Mouse (Mus musculus) hindbrain, embryonic 12.5 days (tissue): ENCODE data around the gene Serpinb9. TPM values are rescaled to one million over a fixed set of nuclear protein-coding genes. Genes with fewer than 3 reads are reported as not detected.
A peak's percentile ranks its signal among the peaks of the same experiment; 100 is the strongest.

Experiments
- ATAC-seq: fragments of 200-750 bp; cut with Nextera tagmentation; 2 replicates; pipeline ENCODE4 v1.8.0; 2017; ENCODE audit warnings: moderate TSS enrichment; ENCODE audit not compliant: low FRiP score
- H3K27ac ChIP-seq: fragments of 300-500 bp; sonication (generic); 2 replicates; pipeline ENCODE4 v1.5.1; 2016; ENCODE audit warnings: mild to moderate bottlenecking
- H3K27me3 ChIP-seq: fragments of 300-500 bp; sonication (generic); 2 replicates; pipeline ENCODE4 v1.6.1; 2016; ENCODE audit warnings: mild to moderate bottlenecking
- H3K36me3 ChIP-seq: fragments of 300-500 bp; sonication (generic); 2 replicates; pipeline ENCODE4 v1.6.1; 2016; ENCODE audit warnings: mild to moderate bottlenecking
- H3K4me1 ChIP-seq: fragments of 300-500 bp; sonication (generic); 2 replicates; pipeline ENCODE4 v1.6.1; 2016
- H3K4me2 ChIP-seq: fragments of 300-500 bp; sonication (generic); replicated peaks from 2 replicates; pipeline ENCODE4 v1.6.1; 2016; ENCODE audit warnings: mild to moderate bottlenecking
- H3K4me3 ChIP-seq: fragments of 300-500 bp; sonication (generic); 2 replicates; pipeline ENCODE4 v1.5.1; 2016; ENCODE audit warnings: mild to moderate bottlenecking
- H3K9ac ChIP-seq: fragments of 300-500 bp; sonication (generic); 2 replicates; pipeline ENCODE4 v1.6.1; 2016; ENCODE audit warnings: mild to moderate bottlenecking, moderate library complexity
- H3K9me3 ChIP-seq: fragments of 300-500 bp; sonication (generic); replicated peaks from 2 replicates; pipeline ENCODE4 v1.6.1; 2016; ENCODE audit warnings: mild to moderate bottlenecking
- WGBS: fragments of 180-500 bp; shearing (Covaris S2); methylation state at CpG from one replicate; pipeline ENCODE4 v1.1.7; 2016; 5-methylcytosine and 5-hydroxymethylcytosine counted together
- polyA plus RNA-seq: library from polyadenylated mRNA; unstranded; fragments of >200 nt; fragmentation: Nextera tagmentation; extraction: Ambion mirVana; gene quantifications from 2 replicates; pipeline ENCODE4 v1.2.1, GENCODE M21; 2016

Gene Serpinb9
- polyA plus RNA-seq, 1 experiment from 2014 or later = 1.5 TPM

DNA sequence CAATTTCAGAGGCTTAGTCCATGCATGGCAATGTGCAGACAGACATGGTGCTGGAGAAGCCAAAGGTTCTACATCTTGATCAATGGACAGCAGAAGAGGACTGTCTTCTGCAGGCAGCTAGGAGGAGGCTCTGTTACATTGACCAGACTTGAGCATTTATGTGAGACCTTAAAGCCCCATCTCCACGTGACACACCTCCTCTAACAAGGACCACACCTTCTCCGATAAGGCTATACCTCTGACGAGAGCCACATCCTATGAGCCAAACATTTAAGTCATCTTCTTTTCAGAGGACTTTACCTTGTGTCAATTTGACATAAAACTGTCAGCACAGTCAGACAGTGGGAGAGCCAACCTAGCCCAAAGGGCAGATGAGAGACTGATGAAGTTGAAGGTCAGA is 32.3 kb upstream of the Serpinb9 start:
- 90% methylated on average over 3 of the region's 3 CpGs for WGBS
- no peak overlapping the region for H3K4me3 ChIP-seq
- no peak for ATAC-seq

DNA sequence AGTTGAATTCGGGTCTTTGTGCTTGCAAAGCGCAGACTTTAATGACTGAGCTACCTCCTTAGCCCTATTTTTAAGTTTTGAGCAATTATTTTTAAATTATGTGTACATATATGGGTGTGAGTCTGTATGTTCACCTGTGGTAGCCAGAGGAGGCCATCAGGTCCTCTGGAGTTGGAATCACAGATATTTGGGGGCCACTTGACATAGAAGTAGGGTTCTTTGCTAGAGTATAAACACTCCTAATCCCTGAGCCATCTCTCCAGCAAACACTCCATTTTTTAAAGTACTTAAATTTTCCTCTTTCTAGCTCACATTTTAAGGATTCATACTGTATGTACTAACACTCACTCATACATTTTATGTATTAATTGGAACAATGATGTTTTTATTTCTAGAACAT is 28.8 kb upstream of the Serpinb9 start:
- Histone ChIP-seq H3K4me3 (no peak overlapping the region), H3K27me3 (no peaks in the 10 kb centered on the region), H3K9ac (no peak overlapping the region), H3K36me3 (no peaks in the 10 kb centered on the region), H3K4me2 (no peak overlapping the region), H3K4me1 (no peaks in the 10 kb centered on the region), H3K27ac (no peak overlapping the region), H3K9me3 (no peaks in the 10 kb centered on the region)
- no peak for ATAC-seq
- 86% methylated on average over 2 of the region's 2 CpGs for WGBS

More for the DNA sequence above, 32.3 kb upstream of the Serpinb9 start:
- no peaks in the 10 kb centered on the region for H3K4me1 ChIP-seq
- H3K4me2 ChIP-seq = no peak overlapping the region
- no peaks in the 10 kb centered on the region for H3K27me3 ChIP-seq
- no peaks in the 10 kb centered on the region for H3K36me3 ChIP-seq
- H3K27ac ChIP-seq = no peak overlapping the region
- H3K9me3 ChIP-seq = no peaks in the 10 kb centered on the region
- no peak overlapping the region for H3K9ac ChIP-seq

DNA sequence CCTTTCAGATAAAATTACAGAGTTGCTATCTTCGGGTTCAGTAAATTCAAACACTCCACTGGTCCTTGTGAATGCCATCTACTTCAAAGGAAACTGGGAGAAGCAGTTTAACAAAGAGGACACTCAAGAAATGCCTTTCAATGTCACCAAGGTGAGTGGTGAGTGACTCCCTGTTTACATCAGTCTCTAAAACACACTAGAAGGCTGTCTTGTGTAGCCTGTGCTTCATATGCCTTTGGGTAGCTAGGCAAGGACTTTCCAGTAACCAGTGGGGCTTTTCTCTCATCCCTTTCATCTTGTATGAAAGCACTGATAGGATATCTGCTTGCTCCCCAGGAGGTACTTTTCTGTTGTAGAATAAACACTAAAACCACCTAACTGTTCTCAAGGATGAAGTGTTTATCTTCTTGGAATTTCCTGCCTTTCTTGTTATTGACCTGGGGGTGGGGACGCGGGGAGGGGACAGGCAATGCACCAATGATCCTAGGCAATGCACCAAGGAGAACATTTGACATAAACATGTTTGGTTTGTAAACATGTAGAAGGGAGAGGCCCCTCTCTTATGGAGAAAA is 28.1 kb upstream of the Serpinb9 start:
- Histone ChIP-seq H3K4me1 (no peaks in the 10 kb centered on the region), H3K27ac (no peak overlapping the region), H3K27me3 (no peaks in the 10 kb centered on the region), H3K9me3 (no peaks in the 10 kb centered on the region), H3K4me3 (no peak overlapping the region), H3K9ac (no peak overlapping the region), H3K36me3 (no peaks in the 10 kb centered on the region), H3K4me2 (no peak overlapping the region)
- WGBS = 66% methylated on average over 3 of the region's 3 CpGs
- ATAC-seq = no peak

DNA sequence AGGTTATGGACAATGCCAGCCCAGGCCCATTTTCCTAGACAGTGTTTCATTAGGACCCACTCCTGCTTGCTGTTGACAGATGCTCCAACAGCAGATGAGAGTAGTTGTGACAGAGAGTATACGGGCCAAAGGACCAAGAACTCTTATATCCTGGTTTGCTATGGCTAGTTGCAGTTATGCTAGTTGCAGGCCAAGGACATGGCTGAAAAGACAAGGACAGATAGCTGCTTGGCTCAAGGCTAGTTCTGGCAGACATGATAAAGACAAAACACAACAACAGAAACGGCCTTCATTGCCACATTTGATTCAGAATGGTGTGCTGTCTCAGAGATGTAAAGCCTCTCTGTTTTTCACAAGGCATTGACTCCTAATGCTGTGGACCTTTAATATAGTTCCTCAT is 27.3 kb upstream of the Serpinb9 start:
- H3K9me3 ChIP-seq = no peaks in the 10 kb centered on the region
- no peak overlapping the region for H3K4me3 ChIP-seq
- no peak overlapping the region for H3K9ac ChIP-seq
- no peaks in the 10 kb centered on the region for H3K4me1 ChIP-seq
- H3K36me3 ChIP-seq = no peaks in the 10 kb centered on the region
- no peak for ATAC-seq
- no peak overlapping the region for H3K4me2 ChIP-seq
- 74% methylated on average over 2 of the region's 2 CpGs for WGBS
- no peaks in the 10 kb centered on the region for H3K27me3 ChIP-seq
- H3K27ac ChIP-seq = no peak overlapping the region

DNA sequence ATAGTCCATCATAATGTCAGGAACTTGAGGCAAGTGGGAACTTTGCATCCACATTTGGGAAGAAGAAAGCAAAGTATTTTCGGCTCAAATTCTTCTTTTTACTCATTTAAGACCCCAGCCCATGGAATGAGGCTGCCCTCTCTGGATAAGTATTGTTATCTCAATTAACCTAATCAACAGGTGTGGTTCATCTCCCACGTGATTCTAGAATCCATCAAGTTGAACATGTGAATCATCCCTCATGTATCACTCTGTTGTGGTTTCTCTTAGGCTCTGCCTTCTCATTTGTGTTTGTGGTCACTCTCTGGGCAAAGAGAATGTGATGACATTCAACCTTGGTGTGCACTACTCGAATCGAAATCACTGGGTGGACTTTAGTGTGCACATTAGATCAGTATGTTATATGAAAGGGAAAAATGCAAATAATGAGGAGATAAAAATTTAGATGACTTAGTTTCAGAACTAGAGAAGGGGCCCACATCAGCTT is 20.5 kb upstream of the Serpinb9 start:
- H3K4me1 ChIP-seq = no peaks in the 10 kb centered on the region
- no peak overlapping the region for H3K9ac ChIP-seq
- no peaks in the 10 kb centered on the region for H3K9me3 ChIP-seq
- WGBS = 82% methylated on average over 4 of the region's 4 CpGs
- no peak for ATAC-seq
- no peaks in the 10 kb centered on the region for H3K27me3 ChIP-seq
- no peak overlapping the region for H3K4me3 ChIP-seq
- no peak overlapping the region for H3K4me2 ChIP-seq
- H3K36me3 ChIP-seq = no peaks in the 10 kb centered on the region
- no peak overlapping the region for H3K27ac ChIP-seq

DNA sequence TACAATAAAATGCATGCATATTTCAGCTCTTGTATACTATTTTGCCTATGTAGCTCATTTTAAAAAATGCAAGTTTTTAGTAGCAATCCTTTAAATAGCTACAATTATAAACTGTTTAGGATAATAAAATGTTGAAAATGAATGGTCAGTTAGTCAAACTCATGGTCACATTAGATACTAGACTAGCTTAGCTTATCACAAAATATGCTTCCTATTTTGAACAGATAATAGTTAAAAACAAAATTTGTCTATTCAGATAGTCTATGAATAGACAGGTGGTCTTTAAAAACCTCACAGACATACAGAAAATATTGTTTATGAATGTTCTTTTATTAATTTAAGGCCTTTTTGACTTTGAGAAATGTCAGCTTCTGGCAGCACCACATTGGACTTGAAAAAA is 16.8 kb upstream of the Serpinb9 start:
- H3K9ac ChIP-seq = no peak overlapping the region
- no peak overlapping the region for H3K4me2 ChIP-seq
- no peaks in the 10 kb centered on the region for H3K9me3 ChIP-seq
- no peaks in the 10 kb centered on the region for H3K36me3 ChIP-seq
- H3K4me3 ChIP-seq = no peak overlapping the region
- no peak for ATAC-seq
- H3K27me3 ChIP-seq = no peaks in the 10 kb centered on the region
- no peak overlapping the region for H3K27ac ChIP-seq
- H3K4me1 ChIP-seq = no peaks in the 10 kb centered on the region

DNA sequence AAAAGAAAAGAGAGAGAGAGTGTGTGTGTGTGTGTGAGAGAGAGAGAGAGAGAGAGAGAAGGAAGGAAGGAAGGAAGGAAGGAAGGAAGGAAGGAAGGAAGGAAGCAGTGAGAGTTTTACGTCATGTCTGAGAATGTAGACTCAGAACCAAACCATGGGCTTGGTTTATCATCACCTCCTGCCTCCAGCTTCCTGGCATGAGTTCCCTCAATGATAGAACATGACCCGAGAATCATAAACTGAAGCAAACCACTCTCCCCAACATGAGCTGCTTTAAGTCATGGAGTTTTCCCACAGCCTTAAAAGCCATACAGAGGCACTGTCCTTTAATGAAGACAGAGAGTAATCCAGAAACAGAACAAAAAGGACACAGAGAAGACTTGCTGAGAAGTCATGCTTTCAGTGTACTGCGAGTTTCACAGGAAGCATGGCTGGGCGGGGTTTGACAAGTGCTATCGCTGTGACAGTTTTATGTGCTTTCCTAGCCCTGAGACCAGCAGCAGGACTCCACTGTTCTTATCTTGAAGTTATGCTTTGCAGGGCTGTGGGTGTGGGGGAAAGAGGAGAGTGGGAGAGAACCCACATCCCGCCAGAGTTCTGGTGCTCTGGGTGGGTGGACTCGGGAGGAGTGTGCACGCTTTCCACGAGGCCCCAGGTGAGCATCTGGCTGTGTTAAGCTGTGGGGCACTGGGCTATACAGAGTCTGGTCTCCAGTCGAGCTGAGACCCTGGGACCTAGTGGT is 9.7 kb upstream of the Serpinb9 start:
- 86% methylated on average over 10 of the region's 10 CpGs for WGBS
- no peak for ATAC-seq
- no peak overlapping the region for H3K27ac ChIP-seq
- H3K9ac ChIP-seq = no peak overlapping the region
- H3K36me3 ChIP-seq = no peaks in the 10 kb centered on the region
- no peak overlapping the region for H3K4me2 ChIP-seq
- no peaks in the 10 kb centered on the region for H3K4me1 ChIP-seq
- H3K4me3 ChIP-seq = no peak overlapping the region
- no peaks in the 10 kb centered on the region for H3K27me3 ChIP-seq
- H3K9me3 ChIP-seq = no peaks in the 10 kb centered on the region

DNA sequence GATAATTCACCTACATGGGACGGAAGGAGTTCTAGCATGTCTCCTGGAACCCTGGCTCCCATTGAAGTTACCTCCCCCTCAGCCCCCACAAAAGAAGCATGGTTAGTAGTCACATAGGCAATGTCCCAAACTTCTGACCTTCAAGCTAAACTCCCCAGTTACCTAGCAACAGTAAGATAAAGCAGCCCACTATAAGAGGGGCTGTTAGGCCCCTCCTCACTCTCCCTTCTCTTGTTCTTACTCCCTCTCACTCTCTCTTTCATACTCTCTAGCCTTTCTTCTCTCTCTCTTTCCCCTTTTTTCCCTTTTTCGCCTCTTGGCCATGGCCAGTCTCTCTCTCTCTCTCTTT is 9.2 kb upstream of the Serpinb9 start:
- 81% methylated on average over 2 of the region's 2 CpGs for WGBS

DNA sequence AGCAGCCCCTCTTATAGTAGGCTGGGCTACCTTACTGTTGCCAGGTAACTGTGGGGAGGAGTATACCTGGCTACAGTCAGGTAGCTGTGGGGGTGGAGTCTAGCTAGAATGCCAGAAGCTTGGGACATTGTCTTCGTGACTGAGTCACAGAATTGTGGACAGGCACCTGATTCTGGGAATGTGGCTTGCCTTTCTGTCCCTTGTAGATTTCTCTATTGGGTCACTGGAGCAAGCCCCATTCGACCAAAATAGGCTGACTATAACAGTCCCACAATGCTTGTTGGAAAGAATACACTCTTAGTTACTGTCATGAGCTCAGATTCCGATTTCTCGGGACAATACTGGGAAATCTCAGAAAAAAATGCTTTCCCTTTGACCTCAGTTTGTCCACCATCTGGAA is 8.0 kb upstream of the Serpinb9 start:
- no peaks in the 10 kb centered on the region for H3K9me3 ChIP-seq
- no peaks in the 10 kb centered on the region for H3K36me3 ChIP-seq
- no peaks in the 10 kb centered on the region for H3K4me1 ChIP-seq
- H3K27ac ChIP-seq = no peak overlapping the region
- no peaks in the 10 kb centered on the region for H3K27me3 ChIP-seq
- H3K4me2 ChIP-seq = no peak overlapping the region
- no peak overlapping the region for H3K9ac ChIP-seq
- WGBS = 74% methylated on average over 4 of the region's 4 CpGs
- no peak for ATAC-seq
- H3K4me3 ChIP-seq = no peak overlapping the region

More for the DNA sequence above, 9.2 kb upstream of the Serpinb9 start:
- no peaks in the 10 kb centered on the region for H3K4me1 ChIP-seq
- ATAC-seq = no peak
- no peaks in the 10 kb centered on the region for H3K9me3 ChIP-seq
- no peak overlapping the region for H3K27ac ChIP-seq
- no peak overlapping the region for H3K4me2 ChIP-seq
- H3K4me3 ChIP-seq = no peak overlapping the region
- no peaks in the 10 kb centered on the region for H3K27me3 ChIP-seq
- H3K36me3 ChIP-seq = no peaks in the 10 kb centered on the region
- no peak overlapping the region for H3K9ac ChIP-seq

DNA sequence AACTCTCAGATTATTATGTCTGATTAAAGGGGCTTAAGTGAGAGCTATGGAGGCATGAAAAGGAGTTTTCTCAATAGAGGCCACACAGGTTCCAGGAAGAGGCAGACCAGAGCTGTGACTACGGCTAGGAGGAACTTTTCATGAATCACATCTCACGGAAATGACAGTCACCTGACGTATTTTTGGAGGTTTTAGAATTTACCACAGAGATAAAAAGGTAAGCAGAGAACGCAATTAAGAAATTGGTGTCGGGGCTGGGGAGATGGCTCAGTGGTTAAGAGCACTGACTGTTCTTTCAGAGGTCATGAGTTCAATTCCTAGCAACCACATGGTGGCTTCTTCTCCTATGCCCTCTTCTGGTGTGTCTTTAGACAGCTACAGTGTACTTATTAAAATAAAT is 1.7 kb upstream of the Serpinb9 start:
- no peak for ATAC-seq
- no peak overlapping the region for H3K4me2 ChIP-seq
- H3K4me1 ChIP-seq = peaks cover 6% of the 10 kb centered on the region; the same call in 1 of the 2 replicates
- H3K4me3 ChIP-seq = no peak overlapping the region
- H3K27me3 ChIP-seq = no peaks in the 10 kb centered on the region
- WGBS = 91% methylated on average over 5 of the region's 5 CpGs
- no peaks in the 10 kb centered on the region for H3K36me3 ChIP-seq
- no peaks in the 10 kb centered on the region for H3K9me3 ChIP-seq
- H3K27ac ChIP-seq = no peak overlapping the region
- no peak overlapping the region for H3K9ac ChIP-seq

DNA sequence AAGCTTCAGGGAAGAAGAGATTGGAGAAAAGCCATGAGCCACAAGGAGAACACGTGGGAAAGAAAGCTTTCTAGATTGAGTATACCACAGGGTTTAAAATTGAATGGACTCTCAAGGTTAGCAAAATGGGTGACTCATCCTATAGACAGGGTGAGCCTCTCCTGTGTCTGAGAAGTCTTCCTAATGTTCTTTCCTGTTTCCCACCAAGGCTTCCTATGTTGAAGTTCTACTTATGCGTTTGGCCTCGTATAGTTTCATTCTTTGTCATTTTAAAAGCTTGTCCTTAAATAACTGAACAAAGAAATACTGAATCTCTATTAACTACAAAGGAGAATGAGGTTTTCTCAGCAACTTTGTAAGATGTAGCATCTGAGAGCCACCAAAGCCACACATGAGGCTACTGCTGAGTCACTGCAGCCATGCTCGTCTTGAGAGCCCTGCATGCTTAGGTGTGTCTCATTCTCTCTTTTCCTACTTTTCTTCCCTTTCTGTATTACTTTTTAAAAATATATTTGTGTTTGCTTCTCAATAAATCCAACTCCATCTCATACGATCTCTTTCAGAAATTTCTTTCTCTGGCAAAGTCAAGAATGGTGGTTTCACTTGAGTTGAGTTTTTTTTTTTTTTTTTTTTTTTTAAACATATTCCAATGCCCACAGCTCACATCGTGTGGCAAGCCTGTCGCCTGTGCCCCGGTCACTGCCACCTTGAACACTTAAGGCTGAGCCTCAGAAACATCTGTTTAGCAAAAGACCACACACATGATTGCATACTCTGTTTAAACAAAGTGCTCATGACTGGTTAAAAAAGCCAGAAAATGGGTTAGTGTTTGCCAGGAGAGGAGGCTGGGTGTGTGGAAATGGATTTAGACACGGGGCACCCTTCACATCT is 718 bp downstream of the Serpinb9 start:
- H3K27ac ChIP-seq = no peak overlapping the region
- no peaks in the 10 kb centered on the region for H3K36me3 ChIP-seq
- H3K9ac ChIP-seq = no peak overlapping the region
- no peaks in the 10 kb centered on the region for H3K27me3 ChIP-seq
- H3K4me1 ChIP-seq = peaks cover 6% of the 10 kb centered on the region; the same call in 1 of the 2 replicates
- no peak for ATAC-seq
- peak overlapping the region; percentile 24 for H3K4me3 ChIP-seq
- H3K9me3 ChIP-seq = no peaks in the 10 kb centered on the region
- H3K4me2 ChIP-seq = peak overlapping the region; percentile 44
- WGBS = 70% methylated on average over 9 of the region's 9 CpGs

DNA sequence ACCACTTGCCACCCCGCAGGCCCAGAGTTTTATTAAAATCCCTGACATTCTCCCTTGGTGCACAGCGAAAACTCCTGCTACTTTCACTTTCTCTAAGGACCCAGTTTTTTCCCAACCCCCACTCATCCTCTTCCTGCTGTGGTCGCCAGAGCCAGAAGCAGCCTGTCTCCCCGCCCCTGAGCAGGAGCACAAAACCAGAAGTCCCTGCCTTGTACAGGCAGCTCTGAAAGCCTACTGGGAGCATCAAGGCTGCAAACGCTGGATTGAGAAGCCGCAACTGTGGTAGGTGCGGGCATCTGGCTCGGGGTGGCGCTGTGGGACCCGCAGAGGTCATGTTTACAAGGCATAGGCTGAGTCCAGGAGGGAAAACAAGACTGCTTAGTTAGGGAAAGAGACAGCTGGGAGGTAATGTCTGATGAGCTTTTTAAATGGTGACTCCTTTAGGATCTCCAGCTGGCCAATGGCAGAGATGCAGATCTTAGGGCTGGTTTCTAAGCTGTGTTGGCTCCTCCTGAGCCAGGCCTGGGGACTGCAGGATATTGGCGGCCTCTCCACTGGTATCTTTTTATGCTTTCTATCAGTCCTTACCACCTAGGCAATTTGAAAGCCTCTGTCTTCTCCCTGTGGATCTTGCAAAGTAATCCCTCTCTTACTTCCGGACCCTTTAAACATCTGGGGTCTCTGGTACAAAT is 1.5 kb downstream of the Serpinb9 start:
- H3K4me3 ChIP-seq = peak overlapping the region; percentile 24
- no peak overlapping the region; the same call in 1 of the 2 replicates for H3K27ac ChIP-seq
- no peaks in the 10 kb centered on the region for H3K27me3 ChIP-seq
- peak overlapping the region; percentile 44 for H3K4me2 ChIP-seq
- H3K4me1 ChIP-seq = peaks cover 6% of the 10 kb centered on the region; the same call in 1 of the 2 replicates
- 23% methylated on average over 12 of the region's 12 CpGs for WGBS
- no peaks in the 10 kb centered on the region for H3K9me3 ChIP-seq
- no peak overlapping the region for H3K9ac ChIP-seq
- no peaks in the 10 kb centered on the region for H3K36me3 ChIP-seq
- ATAC-seq = peak; percentile 69
